Mouse (Mus musculus) left cerebral cortex, postnatal 4 days (tissue): Measurements from ENCODE around the gene Mpp5. TPM values are rescaled to one million over a fixed set of nuclear protein-coding genes. Genes with fewer than 3 reads are reported as not detected.

Experiments
- DNase-seq: peaks from one replicate; pipeline ENCODE4 v3.0.0-alpha.2; 2022
- intact Hi-C: fragments of 180-260 bp; cut with DNase I; formaldehyde crosslinking; loops from one replicate; pipeline ENCODE4 v1.15.1; 2025
- total RNA-seq, 2 experiments: library from RNA; stranded (reverse); gene quantifications; 2 replicates each; pipeline ENCODE4 v1.2.3; 2021

The Mpp5 gene
- total RNA-seq, 2 experiments from 2014 or later, result 9.8 to 11.1 TPM

GRCm38 (mm10) chr12:78842429-78842828, 93.7 kb downstream of the Mpp5 start:
- no peak for DNase-seq
- intact Hi-C loops, result no loop called here

DNA sequence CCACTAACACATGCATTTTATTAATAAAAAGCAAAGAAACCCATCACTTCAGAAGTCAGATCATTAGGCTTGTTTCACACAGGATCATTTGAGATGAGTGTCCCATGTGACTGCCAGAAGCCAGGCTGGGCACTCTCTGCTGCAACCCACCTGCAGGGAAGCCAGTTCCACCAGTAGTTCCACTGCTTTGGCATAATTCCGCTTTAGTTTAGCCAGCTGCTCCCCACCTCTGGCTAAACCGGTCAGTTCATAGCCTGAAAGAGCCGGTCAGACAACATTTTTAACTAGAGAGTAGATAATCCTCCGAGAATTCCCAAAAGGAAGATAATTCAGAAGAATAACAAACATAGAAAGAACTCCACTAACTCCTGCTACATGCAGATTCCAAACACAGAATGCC, 99.5 kb downstream of the Mpp5 start:
- intact Hi-C loops, result no loop called here
- DNase-seq, result no peak

- intact Hi-C loops, result loop anchor here (10.0 kb wide), 1 partner anchor 636 kb away; the partner anchor contains the start of gene Gphn
- DNase-seq, result no peak
Observed at GRCm38 (mm10) chr12:78860921-78861495, 112.3 kb downstream of the Mpp5 start.

DNA sequence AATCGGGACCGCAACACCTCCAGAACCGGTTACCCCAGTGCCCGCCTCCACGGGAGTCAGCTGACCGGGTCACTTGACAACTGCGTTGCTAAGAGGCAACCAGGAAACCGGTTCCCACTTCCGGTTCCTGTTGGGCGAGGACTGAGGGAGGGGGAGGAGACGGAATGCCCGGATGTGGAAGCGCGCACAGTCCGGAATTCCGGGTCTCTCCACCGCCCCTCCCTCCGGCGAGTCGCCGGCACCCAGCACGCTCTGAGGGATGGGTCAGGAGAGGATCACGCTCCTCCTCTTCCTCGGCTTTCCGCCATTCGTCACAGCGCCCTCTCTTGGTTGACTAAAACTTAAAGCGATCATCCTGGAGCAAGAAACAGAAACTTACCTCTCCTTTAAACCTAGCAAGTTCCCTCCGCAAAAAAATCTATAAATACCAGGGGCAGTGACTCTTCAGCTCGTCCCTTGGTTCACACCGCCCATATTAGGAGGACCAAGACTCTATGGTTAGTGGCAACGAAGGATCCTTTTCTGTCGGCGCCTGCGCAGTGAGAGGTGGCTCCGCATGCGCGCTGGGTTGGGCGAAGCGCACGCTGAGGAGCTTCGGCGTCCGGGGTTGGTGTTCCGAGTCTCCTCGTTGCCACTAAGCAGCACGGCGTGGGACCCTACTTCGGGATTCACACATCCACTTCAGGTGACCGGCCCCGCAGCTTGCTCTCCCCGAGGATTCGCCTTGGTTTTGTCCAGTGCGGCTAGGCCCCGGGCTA, 113.0 kb downstream of the Mpp5 start, which contains the start of the genes Atp6v1d and Eif2s1:
Atp6v1d (minus strand) TSS at position 143 of the 758 bp plus-strand sequence.
Eif2s1 (plus strand) TSS at position 324 of the 758 bp plus-strand sequence.
- peak; percentile 99 for DNase-seq
- intact Hi-C loops, result loop anchor here (10.0 kb wide), 1 partner anchor 637 kb away; the partner anchor contains the start of gene Gphn

DNA sequence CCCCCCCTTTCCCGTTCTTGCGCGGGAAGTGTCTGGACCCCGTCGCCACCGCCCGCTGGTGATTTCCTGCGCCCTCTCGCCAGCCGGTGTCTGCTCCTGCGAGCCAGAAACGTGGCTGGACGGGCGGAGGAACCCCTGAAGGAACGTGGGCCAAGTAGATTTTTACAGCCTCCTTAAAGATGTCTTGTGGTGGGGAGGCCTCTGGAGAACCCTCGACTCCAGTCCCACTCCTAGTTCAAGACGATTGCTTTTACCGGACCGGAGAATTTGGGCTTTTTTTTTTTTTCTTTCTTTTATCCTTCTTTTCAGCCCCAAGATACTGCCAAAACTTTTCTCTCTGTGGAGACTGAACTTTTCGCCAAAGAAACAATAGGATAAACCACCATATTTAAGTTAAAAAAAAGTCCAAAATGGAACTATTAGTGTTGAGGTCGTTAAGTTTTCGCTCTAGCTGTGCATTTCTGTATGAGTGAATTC, 113.6 kb downstream of the Mpp5 start:
- no peak for DNase-seq
- intact Hi-C loops, result loop anchor here (10.0 kb wide), 1 partner anchor 637 kb away; the partner anchor contains the start of gene Gphn

GRCm38 (mm10) chr12:78865434-78865833, 116.7 kb downstream of the Mpp5 start:
- no peak for DNase-seq
- intact Hi-C loops, result loop anchor here (10.0 kb wide), 1 partner anchor 641 kb away; the partner anchor contains the start of gene Gphn

GRCm38 (mm10) chr12:78868115-78868514, 119.4 kb downstream of the Mpp5 start:
- no peak for DNase-seq
- intact Hi-C loops, result loop anchor here (10.0 kb wide), 1 partner anchor 643 kb away; the partner anchor contains the start of gene Gphn

GRCm38 (mm10) chr12:78874581-78874980, 125.9 kb downstream of the Mpp5 start:
- intact Hi-C loops, result no loop called here
- no peak for DNase-seq

DNA sequence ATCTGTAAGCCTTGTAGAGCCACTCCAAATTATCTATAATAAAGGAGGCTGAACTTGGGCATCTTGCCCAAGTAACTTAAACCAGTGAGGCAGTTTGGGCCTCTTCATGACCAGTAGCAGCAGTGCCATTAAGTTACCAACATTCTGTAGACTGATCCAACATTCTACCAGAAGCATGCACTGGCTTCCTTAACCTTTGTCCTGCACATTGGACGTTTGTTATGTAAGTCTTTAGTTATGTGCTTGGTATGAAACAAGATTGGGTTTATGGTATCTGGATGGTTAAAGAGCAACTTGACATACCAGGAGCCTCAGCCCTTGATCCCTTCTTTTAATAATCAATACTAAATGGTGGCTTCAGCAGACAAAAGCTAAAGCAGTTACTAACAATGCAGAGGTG, 141.4 kb downstream of the Mpp5 start:
- no peak for DNase-seq
- intact Hi-C loops, result no loop called here

Other genes starting within 250 kb of the Mpp5 start
- gene Fam71d, start 57.4 kb upstream of the Mpp5 start, total RNA-seq, result 1 to 10 TPM in 1 of 2 experiments, under 1 TPM in 1; 0.54 to 2.3 TPM
- gene Atp6v1d, start 112.7 kb downstream of the Mpp5 start, total RNA-seq, result 100 to 1,000 TPM; 120 to 128 TPM
- 10 to 100 TPM; 67.4 to 75.1 TPM for gene Eif2s1, start 112.9 kb downstream of the Mpp5 start, total RNA-seq
- under 1 TPM; 0.81 to 0.88 TPM for gene Plek2, start 158.1 kb downstream of the Mpp5 start, total RNA-seq